Mouse (Mus musculus) myocyte (in vitro differentiated cells): ENCODE data around the gene T.

Experiments
- CEBPB ChIP-seq: IDR thresholded peaks from 2 replicates; pipeline ENCODE4 v1.6.1; 2011; ENCODE audit warnings: mild to moderate bottlenecking, moderate library complexity; ENCODE audit not compliant: poor library complexity, insufficient read depth, severe bottlenecking
- E2F4 ChIP-seq: IDR thresholded peaks from one replicate; pipeline ENCODE4 v1.6.1; 2011; ENCODE audit warnings: mild to moderate bottlenecking, control low read depth, moderate library complexity; ENCODE audit not compliant: insufficient read depth
- MAX ChIP-seq: IDR thresholded peaks from one replicate; pipeline ENCODE4 v1.6.1; 2011; ENCODE audit warnings: low read depth, mild to moderate bottlenecking, control low read depth
- MYOD1 ChIP-seq, 3 experiments: IDR thresholded peaks; one replicate each; pipeline ENCODE4 v1.6.1; 2011; ENCODE audit warnings: control low read depth in 2 of 3, low read depth in 2 of 3, mild to moderate bottlenecking in 2 of 3, moderate library complexity in 1 of 3; ENCODE audit not compliant: insufficient read length in 2 of 3, control insufficient read depth in 1 of 3
- MYOG ChIP-seq, 3 experiments: IDR thresholded peaks; one replicate each; pipeline ENCODE4 v1.6.1; 2011; ENCODE audit warnings: control low read depth in 2 of 3, low read depth in 2 of 3, mild to moderate bottlenecking in 2 of 3; ENCODE audit not compliant: insufficient read length in 2 of 3, control insufficient read depth in 1 of 3, insufficient read depth in 1 of 3
- POLR2A ChIP-seq: IDR thresholded peaks from one replicate; pipeline ENCODE4 v1.6.1; 2011; ENCODE audit warnings: low read depth, mild to moderate bottlenecking, control low read depth, moderate library complexity; ENCODE audit not compliant: insufficient read length
- POLR2AphosphoS2 ChIP-seq: IDR thresholded peaks from one replicate; pipeline ENCODE4 v1.6.1; 2011; ENCODE audit warnings: low read depth, control low read depth; ENCODE audit not compliant: insufficient read length
- REST ChIP-seq: IDR thresholded peaks from one replicate; pipeline ENCODE4 v1.6.1; 2011; ENCODE audit warnings: mild to moderate bottlenecking, control low read depth, moderate library complexity; ENCODE audit not compliant: insufficient read depth, insufficient read length
- SRF ChIP-seq: IDR thresholded peaks from one replicate; pipeline ENCODE4 v1.6.1; 2011; ENCODE audit warnings: low read depth; ENCODE audit not compliant: control insufficient read depth, insufficient read length
- TCF12 ChIP-seq: IDR thresholded peaks from one replicate; pipeline ENCODE4 v1.6.1; 2011; ENCODE audit warnings: mild to moderate bottlenecking, control low read depth; ENCODE audit not compliant: poor library complexity, insufficient read depth, severe bottlenecking
- TCF3 ChIP-seq: IDR thresholded peaks from one replicate; pipeline ENCODE4 v1.6.1; 2011; ENCODE audit warnings: low read depth, control low read depth; ENCODE audit not compliant: insufficient read length
- USF1 ChIP-seq: IDR thresholded peaks from one replicate; pipeline ENCODE4 v1.6.1; 2011; ENCODE audit warnings: low read depth, mild to moderate bottlenecking, control low read depth, moderate library complexity

DNA sequence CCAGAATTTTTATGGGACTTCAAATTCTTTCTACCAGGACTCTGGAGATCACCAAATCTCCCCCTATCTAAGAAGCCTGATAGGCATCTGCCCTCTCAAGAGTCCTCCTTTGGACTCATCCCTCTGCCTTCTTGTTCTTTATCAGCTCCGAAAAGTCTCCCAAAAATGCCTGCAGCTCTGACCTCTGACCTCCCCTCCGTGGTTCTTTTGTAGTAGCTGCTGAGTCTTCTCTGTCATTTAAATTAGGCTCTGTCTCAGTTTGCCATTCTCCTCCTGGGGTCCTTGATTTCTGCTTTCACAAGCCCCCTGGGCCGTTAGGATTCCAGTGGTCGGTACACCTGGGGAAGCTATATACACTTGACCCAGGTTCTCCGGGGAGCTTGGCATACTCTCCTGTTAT is 4.3 kb upstream of the T start:
- TF ChIP-seq USF1 (no peak), POLR2A (no peak), MYOG (IDR thresholded peaks at IDR 0.05; ENCODE audit: control insufficient read depth in 1 of 3, insufficient read depth in 1 of 3, insufficient read length in 2 of 3, low read depth in 2 of 3) (no peak), TCF3 (no peak), E2F4 (no peak), TCF12 (no peak), MAX (no peak), SRF (no peak), MYOD1 (IDR thresholded peaks at IDR 0.05; ENCODE audit: control insufficient read depth in 1 of 3, insufficient read length in 2 of 3, low read depth in 2 of 3) (no peak), POLR2AphosphoS2 (no peak), REST (no peak), CEBPB (no peak)
